Mouse (Mus musculus): ENCODE results near the gene Creld2. TPM values are rescaled to one million over a fixed set of nuclear protein-coding genes. Genes with fewer than 3 reads are reported as not detected.
A peak's percentile ranks its signal among the peaks of the same experiment; 100 is the strongest.

Gene Creld2
- polyA plus RNA-seq, 1 experiment = 35.7 TPM

DNA sequence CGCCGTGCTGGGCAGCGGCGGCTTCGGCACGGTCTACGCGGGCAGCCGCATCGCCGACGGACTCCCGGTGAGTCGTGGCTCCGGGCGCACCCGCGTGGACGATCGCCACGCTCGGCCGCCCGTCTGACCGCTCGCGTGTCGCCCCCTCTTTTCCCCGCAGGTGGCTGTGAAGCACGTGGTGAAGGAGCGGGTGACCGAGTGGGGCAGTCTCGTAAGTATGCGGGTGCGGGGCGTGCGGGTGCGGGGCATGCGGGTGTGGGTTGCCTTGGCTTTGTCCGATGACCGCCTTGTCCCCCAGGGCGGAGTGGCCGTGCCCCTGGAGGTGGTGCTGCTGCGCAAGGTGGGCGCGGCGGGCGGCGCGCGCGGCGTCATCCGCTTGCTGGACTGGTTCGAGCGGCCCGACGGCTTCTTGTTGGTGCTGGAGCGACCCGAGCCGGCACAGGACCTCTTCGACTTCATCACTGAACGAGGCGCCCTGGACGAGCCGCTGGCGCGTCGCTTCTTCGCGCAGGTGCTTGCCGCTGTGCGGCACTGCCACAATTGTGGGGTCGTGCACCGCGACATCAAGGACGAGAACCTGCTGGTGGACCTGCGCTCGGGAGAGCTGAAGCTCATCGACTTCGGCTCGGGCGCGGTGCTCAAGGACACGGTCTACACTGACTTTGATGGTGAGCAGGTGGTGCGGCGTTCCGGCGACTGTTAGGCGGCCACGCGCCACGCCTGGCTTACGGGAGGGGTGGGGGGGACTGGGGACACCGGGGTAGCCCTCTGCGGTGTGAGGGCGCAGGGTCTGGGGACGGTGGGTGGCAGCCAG lies 43.6 kb downstream of the Creld2 start:
- under 1% methylated on average over 98 of the region's 98 CpGs for WGBS
- peak overlapping the region; percentile 83 for H3K4me3 ChIP-seq (ENCODE audit: extremely low read depth, insufficient read depth, insufficient read length)
- H3K4me1 ChIP-seq (ENCODE audit: control insufficient read depth, insufficient read depth, insufficient read length) = peaks cover 21% of the 10 kb centered on the region
- peak overlapping the region; percentile 37; the same call in 1 of the 2 replicates for H3K27ac ChIP-seq (ENCODE audit: insufficient read depth, low read length)
- no peaks in the 10 kb centered on the region for H3K27me3 ChIP-seq (ENCODE audit: control insufficient read depth, insufficient read depth, low read length)
- no peak for TF ChIP-seq POLR2A (IDR thresholded peaks at IDR 0.05; ENCODE audit: low read depth, low read length)
- TF ChIP-seq CTCF (IDR thresholded peaks at IDR 0.05; ENCODE audit: extremely low read depth, insufficient read depth, insufficient read length, insufficient replicate concordance) = no peak
- peak in 1 of 2 experiments; percentile 36 for DNase-seq (ENCODE audit: low read depth in 1 of 2, low spot score in 2 of 2)
- H3K36me3 ChIP-seq (ENCODE audit: control insufficient read depth, insufficient read depth, low read length) = peaks cover 10% of the 10 kb centered on the region

GRCm38 (mm10) chr15:88863695-88864231 lies 44.3 kb downstream of the Creld2 start:
- peak; percentile 34 to 44 for DNase-seq (ENCODE audit: low read depth in 1 of 2, low spot score in 2 of 2)
- Histone ChIP-seq H3K4me1 (ENCODE audit: control insufficient read depth, insufficient read depth, insufficient read length) (peaks cover 23% of the 10 kb centered on the region), H3K36me3 (ENCODE audit: control insufficient read depth, insufficient read depth, low read length) (peaks cover 10% of the 10 kb centered on the region), H3K4me3 (ENCODE audit: extremely low read depth, insufficient read depth, insufficient read length) (peak overlapping the region; percentile 83), H3K27ac (ENCODE audit: insufficient read depth, low read length) (peak overlapping the region; percentile 36; the same call in 1 of the 2 replicates), H3K27me3 (ENCODE audit: control insufficient read depth, insufficient read depth, low read length) (no peaks in the 10 kb centered on the region)
- no peak for TF ChIP-seq CTCF (IDR thresholded peaks at IDR 0.05; ENCODE audit: extremely low read depth, insufficient read depth, insufficient read length, insufficient replicate concordance)
- no peak for TF ChIP-seq POLR2A (IDR thresholded peaks at IDR 0.05; ENCODE audit: low read depth, low read length)
- 2% methylated on average over 39 of the region's 39 CpGs for WGBS

GRCm38 (mm10) chr15:88864270-88865030 lies 45.0 kb downstream of the Creld2 start:
- H3K4me3 ChIP-seq (ENCODE audit: extremely low read depth, insufficient read depth, insufficient read length) = peak overlapping the region; percentile 83; the same call in 1 of the 2 replicates
- no peaks in the 10 kb centered on the region for H3K27me3 ChIP-seq (ENCODE audit: control insufficient read depth, insufficient read depth, low read length)
- H3K36me3 ChIP-seq (ENCODE audit: control insufficient read depth, insufficient read depth, low read length) = peaks cover 10% of the 10 kb centered on the region
- TF ChIP-seq CTCF (IDR thresholded peaks at IDR 0.05; ENCODE audit: extremely low read depth, insufficient read depth, insufficient read length, insufficient replicate concordance) = no peak
- TF ChIP-seq POLR2A (IDR thresholded peaks at IDR 0.05; ENCODE audit: low read depth, low read length) = no peak
- peak overlapping the region; percentile 36; the same call in 1 of the 2 replicates for H3K27ac ChIP-seq (ENCODE audit: insufficient read depth, low read length)
- DNase-seq (ENCODE audit: low read depth in 1 of 2, low spot score in 2 of 2) = no peak
- WGBS = 85% methylated on average over 22 of the region's 22 CpGs
- H3K4me1 ChIP-seq (ENCODE audit: control insufficient read depth, insufficient read depth, insufficient read length) = peaks cover 23% of the 10 kb centered on the region

- Histone ChIP-seq H3K36me3 (ENCODE audit: control insufficient read depth, insufficient read depth, low read length) (peaks cover 10% of the 10 kb centered on the region), H3K4me3 (ENCODE audit: extremely low read depth, insufficient read depth, insufficient read length) (no peak overlapping the region), H3K27me3 (ENCODE audit: control insufficient read depth, insufficient read depth, low read length) (no peaks in the 10 kb centered on the region), H3K4me1 (ENCODE audit: control insufficient read depth, insufficient read depth, insufficient read length) (peaks cover 23% of the 10 kb centered on the region), H3K27ac (ENCODE audit: insufficient read depth, low read length) (no peak overlapping the region)
- WGBS = 94% methylated on average over 14 of the region's 14 CpGs
- TF ChIP-seq CTCF (IDR thresholded peaks at IDR 0.05; ENCODE audit: extremely low read depth, insufficient read depth, insufficient read length, insufficient replicate concordance) (no peak), POLR2A (IDR thresholded peaks at IDR 0.05; ENCODE audit: low read depth, low read length) (no peak)
- DNase-seq (ENCODE audit: low read depth in 1 of 2, low spot score in 2 of 2) = no peak
Measured at GRCm38 (mm10) chr15:88865061-88865460, 45.6 kb downstream of the Creld2 start.

DNA sequence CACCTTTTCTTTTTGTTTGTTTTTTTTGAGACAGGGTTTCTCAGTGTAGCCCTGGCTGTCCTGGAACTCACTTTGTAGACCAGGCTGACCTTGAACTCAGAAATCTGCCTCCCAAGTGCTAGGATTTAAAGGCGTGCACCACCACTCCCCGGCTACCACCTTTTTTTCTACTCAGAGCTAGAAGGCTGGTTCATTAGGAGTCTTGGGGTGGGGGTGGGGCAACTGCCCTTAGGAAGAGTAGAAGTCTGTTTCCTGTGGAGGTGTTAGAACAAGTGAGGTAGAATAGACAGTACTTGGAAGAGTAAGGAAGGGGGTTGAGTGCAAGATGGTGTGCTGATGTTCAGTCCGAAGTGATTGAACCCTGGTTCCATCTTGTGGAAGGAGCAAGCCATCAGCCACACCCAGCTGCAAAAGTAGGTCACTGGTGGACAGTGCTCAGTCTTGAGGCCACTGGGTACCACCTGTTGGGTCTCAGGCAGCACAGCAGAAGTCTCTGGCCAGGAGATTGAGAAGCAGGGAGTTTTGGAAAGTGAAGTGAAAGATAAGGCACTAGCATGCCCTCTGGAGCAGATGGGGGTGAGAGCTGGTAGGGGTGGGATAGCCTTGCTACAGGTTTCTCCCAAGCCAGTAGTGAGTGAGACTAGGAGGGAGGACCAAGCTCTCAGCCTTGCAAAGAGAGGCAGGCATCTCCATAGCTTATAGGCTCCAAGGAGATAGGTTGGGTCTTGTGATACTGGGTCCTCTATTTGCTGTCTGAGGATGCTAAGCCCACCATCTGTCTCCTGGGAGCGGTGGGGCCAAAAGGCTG lies 46.6 kb downstream of the Creld2 start:
- no peak overlapping the region for H3K4me3 ChIP-seq (ENCODE audit: extremely low read depth, insufficient read depth, insufficient read length)
- no peak overlapping the region for H3K27ac ChIP-seq (ENCODE audit: insufficient read depth, low read length)
- DNase-seq (ENCODE audit: low read depth in 1 of 2, low spot score in 2 of 2) = no peak
- no peaks in the 10 kb centered on the region for H3K27me3 ChIP-seq (ENCODE audit: control insufficient read depth, insufficient read depth, low read length)
- TF ChIP-seq POLR2A (IDR thresholded peaks at IDR 0.05; ENCODE audit: low read depth, low read length) (no peak), CTCF (IDR thresholded peaks at IDR 0.05; ENCODE audit: extremely low read depth, insufficient read depth, insufficient read length, insufficient replicate concordance) (no peak)
- WGBS = 93% methylated on average over 4 of the region's 4 CpGs
- peaks cover 23% of the 10 kb centered on the region for H3K4me1 ChIP-seq (ENCODE audit: control insufficient read depth, insufficient read depth, insufficient read length)
- H3K36me3 ChIP-seq (ENCODE audit: control insufficient read depth, insufficient read depth, low read length) = peaks cover 10% of the 10 kb centered on the region

- 83% methylated on average over 7 of the region's 7 CpGs for WGBS
- Histone ChIP-seq H3K27ac (ENCODE audit: insufficient read depth, low read length) (peak overlapping the region; percentile 43; the same call in 1 of the 2 replicates), H3K4me3 (ENCODE audit: extremely low read depth, insufficient read depth, insufficient read length) (no peak overlapping the region), H3K36me3 (ENCODE audit: control insufficient read depth, insufficient read depth, low read length) (peaks cover 10% of the 10 kb centered on the region), H3K4me1 (ENCODE audit: control insufficient read depth, insufficient read depth, insufficient read length) (peaks cover 20% of the 10 kb centered on the region), H3K27me3 (ENCODE audit: control insufficient read depth, insufficient read depth, low read length) (no peaks in the 10 kb centered on the region)
- no peak for TF ChIP-seq POLR2A (IDR thresholded peaks at IDR 0.05; ENCODE audit: low read depth, low read length)
- TF ChIP-seq CTCF (IDR thresholded peaks at IDR 0.05; ENCODE audit: extremely low read depth, insufficient read depth, insufficient read length, insufficient replicate concordance) = no peak
- DNase-seq (ENCODE audit: low read depth in 1 of 2, low spot score in 2 of 2) = no peak
Measured at GRCm38 (mm10) chr15:88866934-88867356, 47.5 kb downstream of the Creld2 start.

Data from spleen, adult 2 months (tissue).